Mouse (Mus musculus) B cell, adult 2 months (primary cell): ENCODE data around the gene Olfr1241.

Experiments used
- DNase-seq, 2 experiments: peaks; one replicate each; pipeline ENCODE4 v3.0.0; 2022

Gene Olfr1241

GRCm38 (mm10) chr2:89487026-89487425, at the start of gene Olfr1241:
Gene Olfr1241, minus strand, starts transcription at chr2:89487126.
- DNase-seq, result no peak

GRCm38 (mm10) chr2:89531387-89531786, 44.5 kb upstream of the Olfr1241 start, which contains the start of gene Olfr1243:
Gene Olfr1243, minus strand, starts transcription at chr2:89531487.
- no peak for DNase-seq

GRCm38 (mm10) chr2:89498235-89498634, 11.3 kb upstream of the Olfr1241 start, which contains the start of gene Olfr1242:
Gene Olfr1242, minus strand, starts transcription at chr2:89498335.
- DNase-seq, result no peak

GRCm38 (mm10) chr2:89442900-89443299, 44.0 kb downstream of the Olfr1241 start, which contains the start of gene Olfr1240:
Gene Olfr1240, minus strand, starts transcription at chr2:89443000.
- DNase-seq, result no peak
